Mouse (Mus musculus): ENCODE results near the gene Gm33543.

The Gm33543 gene

DNA sequence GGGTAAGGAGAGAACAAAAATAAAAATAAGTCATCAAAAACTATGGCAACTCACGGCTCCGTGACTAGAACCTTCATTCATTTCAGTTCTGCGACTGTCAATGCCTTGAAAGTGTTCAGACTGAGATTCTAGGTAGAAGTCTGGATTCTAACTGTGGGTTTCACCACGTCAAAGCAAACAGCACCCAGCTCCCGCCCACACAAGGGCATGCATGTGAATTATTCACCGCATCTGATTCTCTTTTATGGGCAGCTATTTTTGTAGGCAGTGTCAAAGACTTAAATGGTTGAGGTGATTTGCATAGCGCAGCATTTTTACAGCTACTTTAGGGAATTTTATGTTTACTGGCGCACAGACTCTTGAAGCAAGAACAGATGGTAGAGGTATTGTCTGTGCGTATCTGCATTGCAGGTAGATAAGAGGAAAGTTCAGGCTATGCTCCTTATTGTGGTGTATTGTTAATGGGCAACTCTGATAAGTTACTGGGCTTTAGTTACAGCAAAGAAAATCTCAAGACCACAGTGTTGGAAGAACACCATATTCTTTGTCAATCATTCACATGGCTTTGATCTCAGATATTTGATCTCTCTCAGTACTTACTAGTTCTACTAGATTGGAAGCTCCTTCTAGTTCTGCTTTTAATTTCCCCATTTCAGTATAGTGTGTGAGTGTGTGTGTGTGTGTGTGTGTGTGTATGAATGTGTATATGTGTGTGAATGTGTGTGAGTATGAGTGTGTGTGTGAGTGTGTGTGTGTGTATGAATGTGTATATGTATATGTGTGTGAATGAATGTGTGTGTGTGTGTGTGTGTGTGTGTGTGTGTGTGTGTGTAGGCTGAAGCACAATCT, at the start of gene Gm33543:
Gm33543 (minus strand) TSS at position 142 of the 849 bp plus-strand sequence.
- DNase-seq (ENCODE audit: low spot score in 2 of 2): no peak

DNA sequence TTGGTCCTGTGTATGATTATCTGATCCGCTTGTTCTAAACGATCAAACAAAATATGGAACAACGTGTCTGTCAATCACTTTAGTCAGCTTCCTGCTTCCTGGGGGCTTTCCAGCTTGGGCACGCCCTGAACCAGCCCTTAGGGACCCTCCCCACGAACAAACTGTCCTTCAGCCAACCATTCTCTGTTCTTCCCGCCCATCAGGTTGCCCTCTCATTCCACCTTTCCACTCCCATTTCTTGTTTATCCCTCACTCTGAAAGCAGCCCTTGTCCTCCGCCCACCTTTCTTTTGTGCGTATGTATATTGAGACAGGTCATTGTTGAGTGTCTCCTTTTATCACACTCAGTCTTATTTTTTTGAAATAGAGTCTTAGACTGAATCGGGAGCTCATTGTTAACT, 49.4 kb upstream of the Gm33543 start:
- DNase-seq (ENCODE audit: low spot score in 2 of 2): no peak

DNA sequence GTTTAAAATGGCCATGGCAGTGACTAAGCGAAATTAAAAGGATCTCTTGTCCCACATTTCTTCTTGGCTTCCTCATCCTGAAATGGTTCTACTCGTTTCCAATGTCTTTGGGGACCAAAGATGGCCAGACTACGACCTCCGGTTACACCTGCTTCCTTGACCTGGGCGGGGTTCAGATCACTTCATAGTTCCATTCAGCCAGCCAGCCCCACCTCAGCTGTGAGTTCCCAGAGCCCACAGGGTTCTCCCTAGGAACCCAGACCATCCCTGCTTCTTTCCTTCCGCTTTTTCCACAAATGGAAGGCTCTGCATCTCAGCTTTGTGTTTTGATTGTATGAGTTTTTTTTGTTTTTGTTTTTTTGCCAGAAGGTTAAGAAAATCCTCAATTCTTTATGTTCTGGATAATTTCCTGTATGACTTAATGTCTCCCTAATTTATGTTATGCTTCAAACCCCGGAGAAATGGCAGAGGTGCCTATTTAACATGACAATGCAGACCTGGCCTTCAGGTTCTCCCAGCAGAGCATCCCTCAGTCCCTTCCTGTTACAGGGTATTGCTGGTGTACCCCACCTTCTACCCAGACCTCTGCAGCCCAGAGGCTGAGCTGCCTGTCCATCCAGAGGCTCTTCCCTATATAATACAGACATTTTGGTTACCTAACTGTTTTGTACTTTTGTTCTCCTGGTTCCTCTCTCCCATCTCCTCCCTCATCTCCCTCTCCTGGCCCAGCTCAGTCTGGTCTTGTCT, 48.7 kb upstream of the Gm33543 start:
- DNase-seq (ENCODE audit: low spot score in 2 of 2): no peak

DNA sequence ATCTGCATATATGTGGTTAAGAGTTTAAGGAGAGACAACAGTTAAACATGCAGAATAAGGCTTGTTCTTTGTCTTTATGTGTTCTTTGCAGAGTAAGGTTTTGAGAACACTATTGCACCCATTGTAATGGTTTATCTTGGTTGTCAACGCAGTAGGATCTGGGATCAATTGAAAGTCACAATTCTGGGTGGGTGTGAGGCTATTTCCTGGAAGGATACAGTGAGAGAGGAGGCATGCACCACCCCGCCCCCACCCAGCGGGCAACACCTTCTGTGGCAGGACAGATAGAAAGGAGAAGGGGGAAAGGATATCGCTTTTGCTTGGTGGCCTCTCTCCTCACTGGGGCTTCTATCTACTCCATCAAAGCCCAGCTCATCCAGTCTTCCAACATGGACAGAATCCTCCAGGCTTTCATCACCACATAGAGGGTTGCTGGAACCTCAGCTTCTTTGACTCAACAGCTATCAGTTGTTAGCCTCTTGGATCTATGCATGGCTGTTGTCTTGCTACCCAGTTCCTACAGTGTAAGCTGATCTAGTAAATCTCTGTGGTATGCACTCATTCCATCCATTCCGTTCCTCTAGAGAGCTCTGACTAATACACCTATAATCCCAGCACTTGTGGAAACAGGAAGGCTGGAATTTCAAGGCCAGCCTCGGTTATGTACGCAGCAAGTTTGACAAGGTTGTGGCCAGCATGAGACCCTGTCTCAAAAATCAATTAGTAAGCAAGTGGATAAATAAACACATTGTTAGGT, 41.2 kb upstream of the Gm33543 start:
- no peak for DNase-seq (ENCODE audit: low spot score in 2 of 2)

DNA sequence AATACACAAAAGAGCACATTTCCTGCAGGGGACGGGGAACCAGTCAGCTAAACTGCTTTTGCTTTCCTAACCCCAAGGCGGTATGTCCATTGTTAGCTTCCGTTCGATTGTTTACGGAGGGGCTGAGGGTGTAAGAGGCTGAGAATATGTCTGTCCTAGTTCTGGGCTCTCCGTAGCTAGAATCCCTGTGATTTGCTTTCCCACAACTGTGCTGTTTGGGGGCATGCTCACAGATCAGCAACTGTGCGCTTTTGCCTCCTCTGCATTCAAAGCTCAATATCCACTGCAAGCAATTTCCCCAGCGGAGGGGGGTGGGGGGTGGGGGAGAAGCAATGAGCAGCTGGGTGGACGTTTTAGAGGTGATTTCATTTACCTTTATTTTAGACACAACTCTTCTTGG, 39.3 kb upstream of the Gm33543 start:
- no peak for DNase-seq (ENCODE audit: low spot score in 2 of 2)

DNA sequence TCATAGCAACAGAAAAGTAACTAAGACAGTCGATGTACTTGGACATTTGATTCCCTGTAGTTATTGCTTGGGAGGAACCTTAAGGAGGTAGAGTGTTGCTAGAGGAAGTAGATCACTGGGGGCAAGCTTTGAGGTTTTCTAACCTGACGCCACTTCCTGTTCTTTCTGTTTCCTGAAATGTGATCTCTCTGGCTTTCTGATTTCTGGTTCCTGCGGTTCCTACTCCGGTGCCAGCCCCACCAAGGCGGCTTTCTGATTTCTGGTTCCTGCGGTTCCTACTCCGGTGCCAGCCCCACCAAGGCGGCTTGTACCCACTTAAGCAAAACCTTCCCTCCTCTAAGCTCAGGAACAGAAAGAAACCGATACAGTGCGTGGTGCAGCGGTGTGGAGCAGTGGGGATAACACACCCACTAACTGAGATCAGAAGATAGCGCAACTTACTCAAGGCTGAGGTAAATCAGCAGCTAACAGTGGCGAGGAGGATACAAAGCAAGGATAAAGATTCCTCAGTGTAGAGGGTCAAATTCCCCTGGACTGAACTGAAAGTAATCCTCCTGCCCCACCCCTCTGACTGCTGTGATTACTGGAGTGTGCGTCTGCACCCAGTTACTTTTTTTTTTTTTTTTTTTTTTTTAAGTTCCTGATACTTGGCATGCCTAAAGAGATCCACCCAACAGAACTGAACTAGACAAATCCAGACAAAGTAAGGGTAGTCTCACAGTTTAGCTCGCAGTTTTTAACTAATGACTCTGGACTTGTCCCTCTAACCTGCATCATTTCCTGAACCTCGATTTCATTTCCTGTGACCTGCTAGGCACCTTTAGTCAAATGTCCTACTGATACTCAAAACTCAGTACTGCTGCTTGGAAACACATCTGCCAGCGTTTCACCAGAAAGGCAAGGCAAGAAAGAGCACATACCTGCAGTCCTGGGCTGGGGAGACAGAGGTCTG, 37.5 kb upstream of the Gm33543 start:
- no peak for DNase-seq (ENCODE audit: low spot score in 2 of 2)

DNA sequence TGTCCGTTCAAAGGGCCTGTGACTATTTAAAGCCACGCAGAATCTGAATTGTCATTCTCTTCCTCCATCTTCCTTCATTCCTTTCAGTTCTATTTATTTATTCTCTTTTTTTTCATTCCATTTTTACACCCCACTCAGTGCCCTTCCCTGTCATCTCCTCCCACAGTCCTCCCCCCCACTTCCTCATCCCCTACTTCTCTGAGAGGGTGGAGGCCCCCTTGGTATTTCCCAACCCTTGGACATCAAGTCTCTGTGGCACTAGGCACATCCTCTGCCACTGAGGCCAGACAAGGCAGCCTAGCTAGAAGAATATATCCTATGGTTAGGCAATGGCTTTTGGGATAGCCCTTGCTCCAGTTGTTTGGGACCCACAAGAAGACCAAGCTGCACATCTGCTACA, 28.1 kb upstream of the Gm33543 start:
- DNase-seq (ENCODE audit: low spot score in 2 of 2): no peak

DNA sequence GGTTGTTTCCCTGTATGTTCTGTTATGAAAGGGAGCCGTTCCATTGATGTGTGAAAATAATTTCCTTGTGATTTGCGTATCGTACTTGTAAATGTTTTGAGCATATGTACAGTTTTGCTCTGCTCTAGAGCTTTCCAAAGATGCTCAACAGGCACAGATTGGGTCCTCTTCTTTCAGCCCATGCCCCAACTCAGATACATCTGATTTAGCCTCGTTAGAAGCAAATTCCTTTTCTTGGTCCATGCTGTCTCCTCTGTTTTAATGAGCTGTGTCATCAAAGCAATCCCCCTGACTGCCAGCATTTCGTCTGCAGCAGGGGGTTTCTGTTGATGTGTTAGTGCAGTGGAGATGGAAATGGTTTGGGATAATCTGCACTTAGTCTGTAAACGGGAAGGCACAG, 25.6 kb upstream of the Gm33543 start:
- no peak for DNase-seq (ENCODE audit: low spot score in 2 of 2)

DNA sequence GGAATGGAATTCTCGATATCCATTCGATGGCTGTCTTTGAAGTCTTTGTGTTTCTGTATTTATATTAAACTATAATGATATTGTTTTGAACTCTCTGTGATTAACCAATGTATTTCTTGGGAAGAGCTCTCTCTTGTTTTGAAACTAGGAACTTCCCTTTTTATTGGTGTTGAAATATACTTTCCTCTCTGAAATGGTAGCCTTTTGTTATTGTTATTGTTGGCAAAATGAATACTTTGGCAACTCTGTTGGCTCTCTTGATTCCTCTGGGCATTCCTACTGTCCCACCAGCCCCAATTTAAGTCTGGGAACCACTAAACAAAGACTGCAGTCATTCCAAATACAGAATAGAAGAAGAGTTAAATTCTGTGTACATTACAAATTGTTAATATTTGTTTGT, 24.9 kb upstream of the Gm33543 start:
- no peak for DNase-seq (ENCODE audit: low spot score in 2 of 2)

DNA sequence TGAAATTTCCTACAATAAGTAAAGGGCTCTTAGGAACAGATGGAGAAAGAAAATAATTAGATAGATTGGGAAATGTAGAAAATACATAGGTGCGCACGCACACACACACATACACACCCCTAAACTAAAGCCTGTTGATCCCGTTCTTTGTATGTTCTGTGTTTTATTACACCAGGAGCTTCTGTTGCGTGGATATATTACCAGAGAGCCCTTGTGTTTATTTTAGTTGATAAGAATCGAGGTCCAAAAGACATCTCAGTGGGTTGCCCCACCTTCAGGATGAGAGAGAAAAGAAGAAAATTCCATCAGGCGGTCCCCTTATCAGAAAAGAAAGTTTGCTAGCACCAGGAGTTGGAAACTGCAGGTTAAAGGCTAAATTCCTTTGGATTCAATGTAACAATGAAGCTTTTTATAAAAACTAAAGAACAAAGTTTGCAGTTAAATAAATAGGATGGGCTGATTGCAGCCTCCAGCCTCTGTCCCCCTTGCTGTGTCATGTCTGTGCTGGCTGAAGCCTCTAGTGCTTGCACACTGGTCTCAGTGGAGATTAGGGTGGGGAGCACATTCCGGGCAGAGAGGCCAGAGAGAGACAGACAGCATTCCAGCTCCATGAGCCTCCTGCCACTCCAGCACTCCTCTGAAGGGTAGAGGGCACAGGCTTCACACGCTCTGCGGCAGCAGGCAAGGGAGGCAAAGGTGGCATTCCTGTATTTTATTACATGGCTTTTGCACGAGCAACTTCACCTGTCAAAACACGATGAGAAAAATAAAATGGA, 21.8 kb upstream of the Gm33543 start:
- DNase-seq (ENCODE audit: low spot score in 2 of 2): no peak

DNA sequence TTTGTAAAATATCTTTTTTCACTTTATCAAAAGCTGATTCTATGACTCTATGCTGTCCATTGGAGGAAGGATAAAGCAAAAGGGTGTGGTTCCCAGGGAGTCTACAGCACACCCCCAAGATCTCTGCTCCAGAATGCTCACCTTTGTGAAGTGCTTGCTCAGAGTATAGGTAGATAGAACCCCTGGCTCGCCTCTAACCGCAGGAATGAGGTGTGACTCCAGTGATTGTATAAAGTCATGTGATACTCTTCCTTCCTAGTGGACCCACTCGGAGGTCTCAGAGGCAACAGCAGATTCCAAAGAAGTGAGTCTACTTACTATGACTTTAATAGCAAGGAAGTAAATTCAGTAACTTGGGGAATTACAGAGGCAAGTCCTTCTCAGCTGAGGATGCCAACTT, 19.9 kb upstream of the Gm33543 start:
- DNase-seq (ENCODE audit: low spot score in 2 of 2): no peak

DNA sequence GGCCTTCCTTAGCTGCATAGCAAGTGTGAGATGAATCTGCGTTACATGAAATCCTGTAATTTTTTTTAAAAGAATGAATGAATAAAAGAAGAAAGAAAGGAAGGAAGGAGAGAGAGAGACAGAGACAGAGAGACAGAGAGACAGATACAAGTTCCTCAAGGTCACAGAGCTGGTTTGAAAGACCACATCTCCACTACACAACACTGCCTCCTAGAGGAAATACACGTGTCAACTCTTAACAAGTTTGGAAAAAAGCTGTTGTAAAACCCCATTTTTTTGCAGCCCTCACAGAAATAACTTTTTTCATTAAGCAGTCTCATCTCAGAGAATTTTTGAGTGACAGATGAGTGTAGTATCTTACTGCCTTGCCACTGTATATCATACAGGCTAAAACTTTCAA, 15.4 kb upstream of the Gm33543 start:
- no peak for DNase-seq (ENCODE audit: low spot score in 2 of 2)

DNA sequence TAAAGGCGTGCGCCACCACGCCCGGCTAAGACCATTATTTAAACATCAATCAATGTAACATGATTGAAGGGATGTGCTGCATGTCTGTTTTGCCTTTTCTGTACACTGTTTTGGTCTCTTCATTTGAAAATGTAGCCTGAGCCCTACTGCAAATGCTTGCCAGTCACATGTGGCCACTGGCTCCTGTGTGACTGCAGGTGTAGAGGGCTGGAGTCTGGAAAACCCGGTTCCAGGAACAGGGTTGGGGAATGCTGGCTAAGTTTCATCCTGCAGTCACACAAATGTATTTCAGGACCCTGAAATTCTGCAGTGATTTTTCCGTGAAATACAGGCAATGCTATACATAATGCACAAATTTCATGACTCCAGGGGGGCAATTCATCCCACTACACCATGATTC, 12.7 kb upstream of the Gm33543 start:
- no peak for DNase-seq (ENCODE audit: low spot score in 2 of 2)

DNA sequence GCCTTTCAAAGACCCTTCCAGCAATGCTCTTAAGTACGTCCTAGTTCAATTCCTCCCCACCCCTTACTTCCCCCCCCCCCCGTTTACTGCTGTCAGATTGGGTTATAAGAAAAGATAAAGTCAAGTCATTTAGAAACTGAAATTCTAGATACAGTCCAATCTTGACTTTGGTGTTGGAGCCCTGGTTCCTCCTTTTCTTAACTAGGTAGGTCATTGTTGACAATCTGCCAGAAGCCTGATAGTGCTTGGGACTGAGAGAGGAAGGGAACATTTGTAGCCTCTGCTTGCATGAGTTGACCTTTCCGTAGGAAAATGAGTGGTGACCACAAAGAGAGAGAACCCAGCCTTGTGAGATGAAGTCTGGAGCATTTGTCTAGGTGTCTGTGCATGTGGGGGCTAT, 7.8 kb upstream of the Gm33543 start:
- no peak for DNase-seq (ENCODE audit: low spot score in 2 of 2)

DNA sequence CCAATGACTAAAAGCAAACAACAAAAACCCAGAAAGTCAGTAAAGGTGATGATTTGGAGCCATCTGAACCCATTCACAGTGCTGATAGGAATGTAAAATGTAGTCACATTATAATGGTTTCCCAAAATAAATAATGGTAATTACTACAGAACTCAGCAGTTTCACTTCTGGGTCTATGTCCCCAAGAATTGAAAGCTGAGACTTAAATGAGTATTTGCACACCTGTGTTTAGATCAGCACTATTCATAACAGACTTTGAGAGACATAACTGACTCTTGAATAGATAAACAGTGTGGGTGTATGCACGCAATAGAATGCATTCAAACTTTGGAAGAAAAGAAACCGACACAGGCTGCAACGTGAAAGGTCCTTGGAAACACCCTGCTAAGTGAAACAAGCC, 4.0 kb upstream of the Gm33543 start:
- no peak for DNase-seq (ENCODE audit: low spot score in 2 of 2)

DNA sequence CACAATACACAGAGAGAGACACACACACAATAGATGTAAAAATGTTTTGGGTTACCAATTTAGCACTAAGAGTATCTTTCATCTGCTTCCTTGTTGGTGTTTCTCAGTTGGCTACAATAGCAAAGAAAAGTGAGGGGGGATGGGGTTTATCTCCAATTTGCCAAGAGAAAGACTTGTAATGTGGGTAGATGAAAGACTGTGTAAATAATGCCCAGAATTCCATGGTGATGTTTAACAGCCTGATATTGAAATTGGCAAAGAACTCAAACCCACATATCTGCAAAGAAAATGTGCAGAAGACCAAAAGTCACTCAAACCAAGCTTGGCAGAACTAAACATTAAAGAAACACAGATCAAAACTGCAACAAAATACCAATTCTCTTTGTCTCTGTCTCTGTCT, 3.6 kb upstream of the Gm33543 start:
- DNase-seq (ENCODE audit: low spot score in 2 of 2): no peak

DNA sequence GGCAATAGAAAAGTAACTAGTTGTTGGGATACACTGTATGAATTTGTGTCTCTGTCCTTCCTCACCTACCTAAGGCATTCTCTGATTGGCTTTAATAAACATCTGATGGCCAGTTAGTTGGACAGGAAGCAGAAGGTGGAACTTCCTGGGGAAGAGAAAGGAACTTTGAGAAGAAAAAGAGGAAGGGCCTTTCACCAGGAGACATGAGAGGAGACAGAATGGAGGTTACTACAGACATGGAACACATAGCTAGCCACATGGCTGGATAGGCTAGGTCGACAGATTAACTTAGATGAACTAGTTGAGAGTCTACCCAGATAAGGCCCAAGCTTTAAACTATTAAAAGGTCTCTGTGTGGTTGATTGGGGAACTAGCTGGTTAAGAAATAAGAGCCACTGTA, 1.1 kb upstream of the Gm33543 start:
- DNase-seq (ENCODE audit: low spot score in 2 of 2): no peak

DNA sequence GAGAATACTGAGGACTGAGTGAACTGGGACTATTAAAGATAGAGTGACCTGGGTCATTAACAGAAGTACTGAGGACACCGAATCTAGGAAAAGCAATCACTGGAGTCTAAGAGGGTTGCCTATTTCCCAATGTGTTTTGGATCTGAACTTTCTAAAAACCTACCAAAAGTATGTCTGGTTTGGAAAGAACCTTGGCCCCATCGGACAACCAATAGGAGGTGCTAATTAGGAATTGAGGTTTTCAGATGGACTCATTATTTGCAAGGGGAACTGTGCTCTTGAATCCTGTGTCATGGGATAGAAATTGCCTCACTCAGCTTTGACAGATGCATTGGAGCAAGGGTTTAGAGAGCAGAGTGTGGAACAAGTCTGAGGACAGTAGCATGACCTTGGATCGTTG, 1.5 kb downstream of the Gm33543 start:
- no peak for DNase-seq (ENCODE audit: low spot score in 2 of 2)

DNA sequence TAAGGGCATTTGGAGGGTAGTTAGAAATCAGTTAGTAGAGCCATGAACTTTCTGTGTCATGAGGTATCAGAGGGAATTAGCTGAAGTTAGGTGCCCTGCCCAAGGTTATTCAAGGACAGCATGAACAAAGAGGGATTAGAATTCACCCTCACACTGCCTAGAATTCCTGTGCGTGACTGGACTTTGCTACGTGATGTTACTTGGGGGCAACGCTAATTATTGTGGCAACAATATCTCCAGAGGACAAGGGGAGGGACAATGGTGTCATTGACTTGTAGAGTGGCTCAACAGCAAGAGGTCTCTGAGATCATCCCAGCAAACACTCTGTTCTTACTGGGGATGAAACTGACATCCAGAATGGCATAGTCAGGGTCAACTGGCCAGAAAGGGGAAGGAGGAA, 2.9 kb downstream of the Gm33543 start:
- no peak for DNase-seq (ENCODE audit: low spot score in 2 of 2)

DNA sequence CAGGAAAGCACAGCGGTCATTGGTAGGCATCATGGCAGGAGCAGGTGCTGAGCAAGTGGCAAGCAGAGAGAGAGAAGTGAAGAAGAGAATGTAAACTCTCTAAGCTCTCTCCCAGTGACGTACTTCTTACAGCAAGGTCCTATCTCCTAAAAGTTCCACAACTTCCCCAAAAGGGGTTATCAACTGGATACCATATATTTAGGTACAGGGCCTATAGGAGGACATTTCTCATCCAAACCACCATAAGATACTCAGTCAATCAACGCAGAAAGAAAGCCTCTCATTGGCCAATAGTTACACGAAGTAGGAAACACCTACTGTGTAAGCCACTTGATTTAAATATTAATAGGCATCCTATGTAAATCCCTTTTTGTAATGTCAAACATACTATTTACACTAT, 3.7 kb downstream of the Gm33543 start:
- DNase-seq (ENCODE audit: low spot score in 2 of 2): no peak

Data from right cerebral cortex, postnatal 10 days (tissue).